Mouse (Mus musculus) C2C12 (cell line): ENCODE measurements around the gene Gna11. TPM values are rescaled to one million over a fixed set of nuclear protein-coding genes. Genes with fewer than 3 reads are reported as not detected.

Experiments
- H3K27me3 ChIP-seq: one replicate; pipeline ENCODE4 v1.6.1; 2011; ENCODE audit not compliant: control insufficient read depth, insufficient read depth, insufficient read length
- H3K36me3 ChIP-seq: one replicate; pipeline ENCODE4 v1.6.1; 2011; ENCODE audit not compliant: control insufficient read depth, insufficient read depth
- H3K4me3 ChIP-seq: one replicate; pipeline ENCODE4 v1.5.1; 2011; ENCODE audit warnings: mild to moderate bottlenecking, control low read depth; ENCODE audit not compliant: poor library complexity, insufficient read depth, severe bottlenecking
- H3K79me2 ChIP-seq: one replicate; pipeline ENCODE4 v1.6.1; 2011; ENCODE audit not compliant: control insufficient read depth, insufficient read depth
- H3K79me3 ChIP-seq: one replicate; pipeline ENCODE4 v1.6.1; 2011; ENCODE audit warnings: low read depth, control low read depth
- H3ac ChIP-seq: one replicate; pipeline ENCODE3; 2011; ENCODE audit warnings: low read depth; ENCODE audit not compliant: control insufficient read depth, insufficient read length
- CEBPB ChIP-seq: IDR thresholded peaks from one replicate; pipeline ENCODE4 v1.6.1; 2011; ENCODE audit warnings: low read depth, mild to moderate bottlenecking, control low read depth, moderate library complexity
- CTCF ChIP-seq: IDR thresholded peaks from one replicate; pipeline ENCODE4 v1.5.1; 2011; ENCODE audit not compliant: control insufficient read depth, insufficient read depth, insufficient read length
- FOSL1 ChIP-seq: IDR thresholded peaks from one replicate; pipeline ENCODE4 v1.8.0; 2011; ENCODE audit warnings: mild to moderate bottlenecking, low read length; ENCODE audit not compliant: poor library complexity, insufficient read depth, severe bottlenecking
- MAX ChIP-seq: IDR thresholded peaks from one replicate; pipeline ENCODE4 v1.6.1; 2011; ENCODE audit warnings: mild to moderate bottlenecking, control low read depth
- MYOD1 ChIP-seq: IDR thresholded peaks from one replicate; pipeline ENCODE4 v1.6.1; 2011; ENCODE audit warnings: low read depth; ENCODE audit not compliant: control insufficient read depth, insufficient read length
- MYOG ChIP-seq: IDR thresholded peaks from one replicate; pipeline ENCODE4 v1.6.1; 2011; ENCODE audit not compliant: control insufficient read depth, insufficient read length; ENCODE audit errors: extremely low read depth
- USF1 ChIP-seq: IDR thresholded peaks from one replicate; pipeline ENCODE4 v1.6.1; 2011; ENCODE audit warnings: low read depth, mild to moderate bottlenecking, control low read depth, moderate library complexity
- polyA plus RNA-seq: library from polyadenylated mRNA; unstranded; fragments of >200 nt; fragmentation: generic; extraction: Trizol; gene quantifications from one replicate; pipeline ENCODE4 v1.2.1, GENCODE M21; 2012; ENCODE audit warnings: missing spikeins

Gene Gna11
- polyA plus RNA-seq, 1 experiment: 77.6 TPM

GRCm38 (mm10) chr10:81534826-81535225 is 10.2 kb downstream of the Gna11 start:
- H3ac ChIP-seq: no peak overlapping the region
- no peak overlapping the region for H3K4me3 ChIP-seq
- peaks cover 45% of the 10 kb centered on the region for H3K36me3 ChIP-seq
- no peak for TF ChIP-seq FOSL1
- no peak for TF ChIP-seq USF1
- no peak for TF ChIP-seq CTCF
- no peak for TF ChIP-seq MYOD1
- no peak for TF ChIP-seq CEBPB
- no peak for TF ChIP-seq MYOG
- no peak for TF ChIP-seq MAX
- H3K79me2 ChIP-seq: peaks cover 51% of the 10 kb centered on the region
- peaks cover 42% of the 10 kb centered on the region for H3K79me3 ChIP-seq
- no peaks in the 10 kb centered on the region for H3K27me3 ChIP-seq

GRCm38 (mm10) chr10:81526779-81527178 is 18.2 kb downstream of the Gna11 start:
- no peaks in the 10 kb centered on the region for H3K79me3 ChIP-seq
- no peaks in the 10 kb centered on the region for H3K27me3 ChIP-seq
- H3ac ChIP-seq: no peak overlapping the region
- TF ChIP-seq MYOD1 (no peak), CTCF (peak; percentile 95)
- H3K36me3 ChIP-seq: peaks cover 27% of the 10 kb centered on the region
- no peaks in the 10 kb centered on the region for H3K79me2 ChIP-seq
- no peak overlapping the region for H3K4me3 ChIP-seq

GRCm38 (mm10) chr10:81525017-81525694 is 19.8 kb downstream of the Gna11 start:
- H3K79me2 ChIP-seq: no peaks in the 10 kb centered on the region
- H3K27me3 ChIP-seq: peaks cover 4% of the 10 kb centered on the region
- no peak overlapping the region for H3ac ChIP-seq
- TF ChIP-seq MYOD1 (no peak), FOSL1 (no peak), MAX (no peak), CEBPB (no peak), CTCF (no peak), MYOG (no peak), USF1 (no peak)
- no peaks in the 10 kb centered on the region for H3K79me3 ChIP-seq
- H3K4me3 ChIP-seq: no peak overlapping the region
- H3K36me3 ChIP-seq: peaks cover 13% of the 10 kb centered on the region

- TF ChIP-seq MYOG (no peak), CEBPB (no peak), USF1 (no peak), FOSL1 (no peak), CTCF (no peak), MAX (no peak), MYOD1 (no peak)
- peaks cover 4% of the 10 kb centered on the region for H3K27me3 ChIP-seq
Measured at GRCm38 (mm10) chr10:81524051-81524605, 20.9 kb downstream of the Gna11 start, which contains the start of gene Gna15. Gene Gna15 (minus strand): TSS chr10:81524225.

GRCm38 (mm10) chr10:81523570-81523969 is 21.4 kb downstream of the Gna11 start:
- Histone ChIP-seq H3K79me3 (no peaks in the 10 kb centered on the region), H3ac (no peak overlapping the region), H3K4me3 (no peak overlapping the region), H3K79me2 (no peaks in the 10 kb centered on the region), H3K27me3 (peaks cover 4% of the 10 kb centered on the region), H3K36me3 (no peaks in the 10 kb centered on the region)
- TF ChIP-seq FOSL1: no peak
- TF ChIP-seq CEBPB: no peak
- TF ChIP-seq CTCF: no peak
- no peak for TF ChIP-seq MYOG
- TF ChIP-seq MAX: no peak
- TF ChIP-seq MYOD1: no peak
- TF ChIP-seq USF1: no peak

More at GRCm38 (mm10) chr10:81524051-81524605, 20.9 kb downstream of the Gna11 start, which contains the start of gene Gna15:
- Histone ChIP-seq H3K4me3 (no peak within 1 kb of the TSS), H3K79me3 (no peaks in the 10 kb centered on the region), H3ac (no peak within 1 kb of the TSS), H3K79me2 (no peaks in the 10 kb centered on the region), H3K36me3 (peaks cover 3% of the 10 kb centered on the region)

- Histone ChIP-seq H3K36me3 (no peaks in the 10 kb centered on the region), H3K4me3 (no peak overlapping the region), H3K79me3 (no peaks in the 10 kb centered on the region), H3K27me3 (peaks cover 4% of the 10 kb centered on the region), H3ac (no peak overlapping the region), H3K79me2 (no peaks in the 10 kb centered on the region)
- no peak for TF ChIP-seq MYOG
- TF ChIP-seq MYOD1: no peak
- TF ChIP-seq USF1: no peak
- no peak for TF ChIP-seq FOSL1
- TF ChIP-seq CEBPB: no peak
- TF ChIP-seq CTCF: no peak
- no peak for TF ChIP-seq MAX
Measured at GRCm38 (mm10) chr10:81523142-81523541, 21.8 kb downstream of the Gna11 start.
